Mouse (Mus musculus) gastrocnemius, postnatal 25 days (tissue): ENCODE data around the gene Trim25. TPM values are rescaled to one million over a fixed set of nuclear protein-coding genes. Genes with fewer than 3 reads are reported as not detected.

Experiments
- DNase-seq: peaks from one replicate; pipeline ENCODE4 v3.0.0; 2022
- total RNA-seq, 2 experiments: library from RNA; stranded (reverse); gene quantifications; 1 replicate in 1 of 2; 2 replicates in 1 of 2; pipeline ENCODE4 v1.2.3; 2021

Trim25 gene
- total RNA-seq, 2 experiments from 2014 or later: 6.0 to 7.9 TPM

GRCm38 (mm10) chr11:89065297-89065696, 66.1 kb downstream of the Trim25 start:
- DNase-seq: no peak

GRCm38 (mm10) chr11:89066126-89066525, 67.0 kb downstream of the Trim25 start:
- DNase-seq: no peak

- DNase-seq: no peak
These were observed 67.6 kb downstream of the Trim25 start, which contains the start of gene Dgke for GRCm38 (mm10) chr11:89066750-89067149. Gene Dgke (minus strand): TSS chr11:89066850.

- no peak for DNase-seq
These were observed 68.2 kb downstream of the Trim25 start for GRCm38 (mm10) chr11:89067301-89067822.

GRCm38 (mm10) chr11:89067871-89068490, 68.8 kb downstream of the Trim25 start:
- no peak for DNase-seq

GRCm38 (mm10) chr11:89068649-89069048, 69.5 kb downstream of the Trim25 start:
- no peak for DNase-seq

- DNase-seq: no peak
These were observed 70.1 kb downstream of the Trim25 start for GRCm38 (mm10) chr11:89069303-89069702.

Other genes with a start within 250 kb of the Trim25 start
- 10 to 100 TPM; 65.8 to 77.9 TPM for gene Akap1, start 134.8 kb upstream of the Trim25 start, total RNA-seq
- gene Scpep1, start 43.9 kb upstream of the Trim25 start, total RNA-seq: 10 to 100 TPM in 1 of 2 experiments, 1 to 10 TPM in 1; 8.6 to 10.8 TPM
- gene Elobl, start 32.4 kb upstream of the Trim25 start, total RNA-seq: not detected
- 1 to 10 TPM; 2.4 to 3.5 TPM for gene Coil, start 29.1 kb upstream of the Trim25 start, total RNA-seq
- gene Dgke, start 67.5 kb downstream of the Trim25 start, total RNA-seq: 1 to 10 TPM; 2.5 to 2.7 TPM
- gene Gm525, start 74.5 kb downstream of the Trim25 start, total RNA-seq: not detected